Mouse (Mus musculus) hindbrain, postnatal 0 days (tissue): ENCODE data around the gene Ccdc15. TPM values are rescaled to one million over a fixed set of nuclear protein-coding genes. Genes with fewer than 3 reads are reported as not detected.

Experiments
- ATAC-seq: fragments of 200-750 bp; cut with Nextera tagmentation; 2 replicates; pipeline ENCODE4 v1.8.0; 2017; ENCODE audit warnings: mild to moderate bottlenecking, moderate TSS enrichment, moderate library complexity
- DNase-seq: peaks from one replicate; pipeline ENCODE4 v3.0.0-alpha.2; 2015; ENCODE audit warnings: low spot score
- H3K27ac ChIP-seq: fragments of 300-500 bp; sonication (generic); 2 replicates; pipeline ENCODE4 v1.5.1; 2014; ENCODE audit warnings: mild to moderate bottlenecking
- H3K27me3 ChIP-seq: fragments of 300-500 bp; sonication (generic); 2 replicates; pipeline ENCODE4 v1.6.1; 2014; ENCODE audit warnings: low read length, mixed read lengths; ENCODE audit not compliant: insufficient read depth
- H3K36me3 ChIP-seq: fragments of 300-500 bp; sonication (generic); 2 replicates; pipeline ENCODE4 v1.6.1; 2014; ENCODE audit warnings: low read length, mixed read lengths; ENCODE audit not compliant: insufficient read depth
- H3K4me1 ChIP-seq: fragments of 300-500 bp; sonication (generic); 2 replicates; pipeline ENCODE4 v1.6.1; 2014; ENCODE audit warnings: antibody characterized with exemption, low read length, mixed read lengths; ENCODE audit not compliant: insufficient read depth
- H3K4me2 ChIP-seq: fragments of 300-500 bp; sonication (generic); 2 replicates; pipeline ENCODE4 v1.6.1; 2014; ENCODE audit warnings: low read depth, mild to moderate bottlenecking, low read length, moderate library complexity, mixed read lengths
- H3K4me3 ChIP-seq: fragments of 300-500 bp; sonication (generic); 2 replicates; pipeline ENCODE4 v1.5.1; 2014; ENCODE audit warnings: low read length
- H3K9ac ChIP-seq: fragments of 300-500 bp; sonication (generic); replicated peaks from 2 replicates; pipeline ENCODE4 v1.6.1; 2014; ENCODE audit warnings: mild to moderate bottlenecking, low read length, moderate library complexity, mixed read lengths
- H3K9me3 ChIP-seq: fragments of 300-500 bp; sonication (generic); 2 replicates; pipeline ENCODE4 v1.6.1; 2016; ENCODE audit warnings: low read length, mixed read lengths
- CTCF ChIP-seq: IDR thresholded peaks from 2 replicates; pipeline ENCODE4 v1.5.1; 2016; ENCODE audit warnings: antibody characterized with exemption, control low read depth, low read depth
- WGBS: fragments of 180-500 bp; shearing (Covaris S2); extraction: QIAGEN DNeasy Blood & Tissue Kit; methylation state at CpG from one replicate; pipeline ENCODE4 v1.1.7; 2014; 5-methylcytosine and 5-hydroxymethylcytosine counted together
- polyA plus RNA-seq: library from polyadenylated mRNA; unstranded; fragments of >200 nt; fragmentation: Nextera tagmentation; extraction: Ambion mirVana; gene quantifications from 2 replicates; pipeline ENCODE4 v1.2.1, GENCODE M21; 2015
- total RNA-seq: library from RNA; depleted of rRNA; stranded (reverse); fragments of >200 nt; gene quantifications from 2 replicates; pipeline ENCODE4 v1.2.3, GENCODE M21; 2014

Gene Ccdc15
- total and polyA plus RNA-seq, 2 experiments from 2014 or later, result 5.5 to 7.4 TPM

GRCm38 (mm10) chr9:37364392-37364791 lies 16.2 kb upstream of the Ccdc15 start:
- Histone ChIP-seq H3K27ac (no peak overlapping the region), H3K4me2 (no peak overlapping the region), H3K9ac (no peak overlapping the region), H3K4me3 (no peak overlapping the region), H3K27me3 (no peaks in the 10 kb centered on the region), H3K4me1 (peaks cover 11% of the 10 kb centered on the region; the same call in 1 of the 2 replicates), H3K9me3 (no peaks in the 10 kb centered on the region), H3K36me3 (no peaks in the 10 kb centered on the region)
- no peak for TF ChIP-seq CTCF
- 53% methylated on average over 3 of the region's 3 CpGs for WGBS
- ATAC-seq, result no peak
- no peak for DNase-seq

GRCm38 (mm10) chr9:37363551-37363950 lies 15.3 kb upstream of the Ccdc15 start:
- Histone ChIP-seq H3K4me1 (peaks cover 19% of the 10 kb centered on the region; the same call in 1 of the 2 replicates), H3K4me2 (no peak overlapping the region), H3K9ac (no peak overlapping the region), H3K27ac (no peak overlapping the region), H3K9me3 (no peaks in the 10 kb centered on the region), H3K27me3 (no peaks in the 10 kb centered on the region), H3K36me3 (no peaks in the 10 kb centered on the region), H3K4me3 (no peak overlapping the region)
- ATAC-seq (no peak), DNase-seq (no peak)
- TF ChIP-seq CTCF, result no peak
- 66% methylated on average over 3 of the region's 3 CpGs for WGBS

GRCm38 (mm10) chr9:37362881-37363280 lies 14.6 kb upstream of the Ccdc15 start:
- WGBS, result 74% methylated on average over 1 of the region's 1 CpGs
- no peak for TF ChIP-seq CTCF
- Histone ChIP-seq H3K27ac (no peak overlapping the region), H3K9ac (no peak overlapping the region), H3K4me2 (no peak overlapping the region), H3K4me1 (peaks cover 20% of the 10 kb centered on the region; the same call in 1 of the 2 replicates), H3K9me3 (no peaks in the 10 kb centered on the region), H3K27me3 (no peaks in the 10 kb centered on the region), H3K4me3 (no peak overlapping the region), H3K36me3 (no peaks in the 10 kb centered on the region)
- DNase-seq (no peak), ATAC-seq (no peak)

- no peak for TF ChIP-seq CTCF
- H3K27me3 ChIP-seq, result no peaks in the 10 kb centered on the region
- no peak overlapping the region for H3K9ac ChIP-seq
- no peaks in the 10 kb centered on the region for H3K9me3 ChIP-seq
- H3K36me3 ChIP-seq, result no peaks in the 10 kb centered on the region
- no peak overlapping the region for H3K4me2 ChIP-seq
- H3K27ac ChIP-seq, result no peak overlapping the region
- no peak overlapping the region for H3K4me3 ChIP-seq
- DNase-seq, result no peak
- no peak for ATAC-seq
- peaks cover 20% of the 10 kb centered on the region; the same call in 1 of the 2 replicates for H3K4me1 ChIP-seq
Measured at GRCm38 (mm10) chr9:37362084-37362483, 13.9 kb upstream of the Ccdc15 start.

GRCm38 (mm10) chr9:37359331-37360220 lies 11.3 kb upstream of the Ccdc15 start:
- H3K36me3 ChIP-seq, result no peaks in the 10 kb centered on the region
- no peak overlapping the region for H3K4me2 ChIP-seq
- peak; percentile 87 for DNase-seq
- no peak for TF ChIP-seq CTCF
- ATAC-seq, result peak; percentile 91
- H3K9me3 ChIP-seq, result no peaks in the 10 kb centered on the region
- H3K27me3 ChIP-seq, result no peaks in the 10 kb centered on the region
- peaks cover 20% of the 10 kb centered on the region; the same call in 1 of the 2 replicates for H3K4me1 ChIP-seq
- no peak overlapping the region for H3K4me3 ChIP-seq
- H3K9ac ChIP-seq, result no peak overlapping the region
- 10% methylated on average over 6 of the region's 6 CpGs for WGBS
- peak overlapping the region; percentile 92 for H3K27ac ChIP-seq

GRCm38 (mm10) chr9:37358713-37359330 lies 10.6 kb upstream of the Ccdc15 start:
- DNase-seq (peak; percentile 88), ATAC-seq (peak; percentile 86)
- no peak for TF ChIP-seq CTCF
- H3K4me2 ChIP-seq, result no peak overlapping the region
- no peaks in the 10 kb centered on the region for H3K36me3 ChIP-seq
- H3K4me3 ChIP-seq, result no peak overlapping the region
- H3K9ac ChIP-seq, result no peak overlapping the region
- H3K4me1 ChIP-seq, result peaks cover 20% of the 10 kb centered on the region; the same call in 1 of the 2 replicates
- WGBS, result 23% methylated on average over 7 of the region's 7 CpGs
- peak overlapping the region; percentile 92 for H3K27ac ChIP-seq
- H3K9me3 ChIP-seq, result no peaks in the 10 kb centered on the region
- no peaks in the 10 kb centered on the region for H3K27me3 ChIP-seq
